Mouse (Mus musculus) frontal cortex, postnatal 36 days (tissue): ENCODE data around the gene Wtap.
A peak's percentile ranks its signal among the peaks of the same experiment; 100 is the strongest.
"Not testable (repeated sequence)": the region's sequence is repeated elsewhere in the genome, so short reads cannot be mapped to it uniquely, and the experiment has no call there.

ENCODE experiments used
- DNase-seq, 2 experiments: peaks; one replicate each; pipeline ENCODE4 v3.0.0; 2022; ENCODE audit warnings: low spot score in 2 of 2

The Wtap gene

GRCm38 (mm10) chr17:12994069-12994468 is at the start of gene Wtap:
Gene Wtap (minus strand): TSS chr17:12994169.
- no peak for DNase-seq

DNA sequence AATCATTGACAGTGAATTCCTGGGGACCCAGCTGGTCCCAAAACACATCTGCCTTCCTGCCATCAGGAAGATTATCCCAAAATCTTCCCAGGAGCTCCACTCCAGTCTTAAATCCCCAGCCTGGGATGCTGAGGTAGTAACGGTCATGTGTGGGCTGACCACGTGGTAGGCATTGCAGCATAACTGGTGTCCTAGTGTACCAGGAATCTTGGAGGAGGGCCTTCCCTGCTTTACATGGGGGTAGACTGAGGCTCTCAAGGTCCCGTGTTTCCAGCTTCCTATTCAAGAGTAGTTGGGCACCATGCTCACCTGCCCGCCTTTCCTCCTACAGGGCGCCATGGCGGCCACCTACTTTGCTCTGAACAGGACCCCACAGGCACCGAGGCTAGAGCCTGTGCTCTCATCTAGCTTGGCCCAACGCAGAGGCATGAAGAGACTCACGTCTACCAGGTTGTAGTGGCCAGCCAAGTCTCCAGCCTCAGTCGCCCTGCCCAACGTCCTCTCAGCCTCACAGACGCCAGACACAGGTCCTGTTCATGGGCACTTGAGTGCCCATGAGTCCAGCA is 42.7 kb upstream of the Wtap start:
- not testable (repeated sequence) for DNase-seq

DNA sequence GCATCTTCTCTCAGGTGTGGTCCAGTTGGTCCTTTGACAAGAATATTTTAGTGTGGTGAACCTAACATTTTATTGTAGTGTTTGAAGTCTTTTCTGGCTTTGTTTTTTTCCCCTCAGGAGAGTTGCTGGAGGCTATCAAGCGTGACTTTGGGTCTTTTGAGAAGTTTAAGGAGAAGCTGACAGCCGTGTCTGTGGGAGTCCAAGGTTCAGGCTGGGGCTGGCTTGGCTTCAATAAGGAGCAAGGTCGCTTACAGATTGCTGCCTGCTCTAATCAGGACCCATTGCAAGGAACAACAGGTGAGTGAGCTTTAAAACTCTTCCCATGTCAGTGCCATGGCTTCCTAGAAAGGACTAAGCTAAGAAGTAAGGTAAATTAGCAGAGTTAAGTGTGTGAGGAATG is 19.3 kb upstream of the Wtap start:
- DNase-seq: no peak

- DNase-seq: peak; percentile 19 to 44
These were observed 15.9 kb upstream of the Wtap start for GRCm38 (mm10) chr17:13009887-13010286.

GRCm38 (mm10) chr17:13008528-13008927 is 14.6 kb upstream of the Wtap start:
- no peak for DNase-seq

GRCm38 (mm10) chr17:13007730-13008425 is 13.9 kb upstream of the Wtap start:
- peak; percentile 98 to 99 for DNase-seq

DNA sequence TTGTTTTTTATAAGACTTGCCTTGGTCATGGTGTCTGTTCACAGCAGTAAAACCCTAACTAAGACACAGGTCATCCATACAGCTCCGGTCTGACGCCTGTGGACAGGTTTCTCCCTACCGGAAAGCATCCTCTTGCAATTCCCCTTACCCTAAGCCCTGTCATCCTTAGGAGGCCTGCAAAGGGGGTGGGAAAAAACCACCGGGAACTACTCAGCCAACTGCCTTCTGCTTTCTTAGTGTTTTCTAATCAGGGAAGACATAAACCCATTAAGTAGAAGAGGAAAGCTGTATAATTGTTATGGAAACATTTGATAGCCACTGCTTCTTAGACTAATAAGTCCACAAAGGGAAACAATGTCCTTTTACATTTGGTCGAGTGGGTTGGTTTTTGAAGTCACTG is 13.0 kb upstream of the Wtap start:
- no peak for DNase-seq

DNA sequence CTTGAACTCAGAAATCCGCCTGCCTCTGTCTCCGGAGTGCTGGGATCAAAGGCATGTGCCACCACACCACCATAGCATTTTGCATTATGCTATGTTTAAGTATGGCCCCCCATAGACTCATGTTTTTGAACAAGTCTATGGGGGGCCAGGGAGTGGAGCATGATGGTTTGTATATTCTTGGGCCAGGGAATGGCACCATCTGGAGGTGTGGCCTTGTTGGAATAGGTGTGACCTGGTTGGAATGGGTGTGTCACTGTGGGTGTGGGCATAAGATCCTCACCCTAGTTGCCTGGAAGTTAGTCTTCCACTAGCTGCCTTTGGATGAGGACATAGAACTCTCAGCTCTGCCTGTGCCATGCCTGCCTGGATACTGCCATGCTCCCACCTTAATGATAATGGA is 12.6 kb upstream of the Wtap start, which contains the start of gene Sod2:
Sod2 (plus strand) TSS at position 301 of the 400 bp plus-strand sequence.
- not testable (repeated sequence) for DNase-seq

DNA sequence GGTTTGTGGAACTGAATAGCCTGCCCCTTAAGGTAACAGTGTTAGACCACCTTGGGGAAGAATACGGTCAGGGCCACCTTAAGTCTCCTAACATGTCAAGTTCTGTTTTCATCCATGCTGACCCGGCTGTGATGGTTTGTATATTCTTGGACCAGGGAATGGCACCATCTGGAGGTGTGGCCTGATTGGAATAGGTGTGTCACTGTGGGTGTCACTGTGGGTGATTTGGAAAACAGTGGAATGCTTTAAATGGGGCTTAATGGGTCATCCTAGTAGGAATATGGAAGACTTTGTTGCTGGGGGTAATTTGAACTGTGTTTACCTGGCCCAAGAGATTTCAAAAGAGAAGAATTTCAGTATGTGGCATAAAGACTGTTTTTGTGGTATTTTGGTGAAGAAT is 10.5 kb upstream of the Wtap start:
- not testable (repeated sequence) for DNase-seq

DNA sequence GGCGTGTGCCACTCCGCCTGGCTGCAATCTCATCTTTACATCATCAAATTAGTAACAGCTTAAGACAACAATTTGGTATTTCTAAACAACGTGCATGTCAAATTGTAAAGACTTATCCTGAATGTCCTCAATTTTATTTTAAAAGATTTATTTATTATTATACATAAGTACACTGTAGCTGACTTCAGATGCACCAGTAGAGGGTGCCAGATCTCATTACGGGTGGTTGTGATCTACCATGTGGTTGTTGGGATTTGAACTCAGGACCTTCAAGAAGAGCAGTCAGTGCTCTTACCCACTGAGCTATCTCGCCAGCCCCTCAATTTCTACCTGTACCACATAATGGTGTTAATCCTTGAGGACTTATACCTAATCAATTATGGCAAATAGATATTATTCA is 8.3 kb upstream of the Wtap start:
- DNase-seq: not testable (repeated sequence)

- DNase-seq: no peak
These were observed 5.1 kb upstream of the Wtap start for GRCm38 (mm10) chr17:12999069-12999468.

GRCm38 (mm10) chr17:12997890-12998289 is 3.9 kb upstream of the Wtap start:
- no peak for DNase-seq

DNA sequence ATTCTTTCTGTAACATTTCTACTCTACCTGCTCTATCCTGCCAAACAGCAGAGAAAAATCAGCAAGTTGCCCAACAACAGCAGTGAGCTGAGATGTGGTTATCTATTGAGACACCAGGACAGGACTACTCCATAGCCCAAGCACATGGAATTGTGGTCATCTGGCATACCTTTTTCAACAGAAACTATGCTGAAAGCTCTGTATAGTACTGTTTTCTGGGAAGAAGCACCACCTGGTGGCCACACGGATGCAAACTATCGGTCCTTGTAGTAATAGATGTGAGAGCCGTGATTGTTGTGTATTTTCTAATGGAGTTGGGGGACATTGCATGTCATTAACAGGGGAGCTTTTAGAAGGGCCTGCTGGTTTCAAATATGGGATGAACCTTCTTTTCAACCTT is 2.4 kb upstream of the Wtap start:
- peak; percentile 43 to 67 for DNase-seq

GRCm38 (mm10) chr17:12992470-12992991 is 1.4 kb downstream of the Wtap start:
- DNase-seq: peak; percentile 93 to 95

DNA sequence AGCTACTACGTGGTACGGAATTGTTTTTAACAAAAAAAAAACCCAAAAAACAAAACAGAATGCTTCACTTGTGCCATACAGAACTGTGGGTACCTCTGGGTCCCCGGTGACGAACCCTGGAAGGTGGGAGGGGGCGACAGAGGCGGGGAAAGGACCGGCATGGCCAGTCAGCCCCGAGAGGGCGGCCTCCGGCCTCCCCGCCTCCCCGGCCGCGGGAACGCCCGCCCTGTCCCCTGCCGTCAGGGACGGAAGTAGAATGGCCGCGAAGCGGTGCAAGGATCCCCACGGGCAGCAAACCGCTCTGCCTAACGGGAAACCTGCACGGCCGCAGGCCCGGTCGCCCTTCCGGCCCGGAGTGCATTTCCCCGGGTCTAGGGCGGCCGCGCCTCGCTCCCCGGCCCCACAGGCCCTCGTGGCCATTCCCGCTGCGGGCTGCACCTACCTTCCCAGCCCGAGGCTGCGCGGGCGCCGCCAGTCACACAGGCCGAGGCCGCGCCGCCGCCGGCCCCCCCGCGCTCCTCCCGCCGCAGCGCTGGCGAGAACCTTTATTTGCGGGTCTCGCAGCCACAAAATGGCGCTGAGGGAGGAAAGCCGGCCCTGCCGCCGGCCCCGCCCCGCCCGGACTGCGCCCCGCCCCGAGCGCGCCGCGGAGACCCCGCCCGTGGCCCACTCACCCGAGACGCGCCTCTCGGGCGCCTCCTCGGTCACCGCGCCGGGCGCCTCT is 2.2 kb downstream of the Wtap start:
- peak; percentile 87 to 89 for DNase-seq

DNA sequence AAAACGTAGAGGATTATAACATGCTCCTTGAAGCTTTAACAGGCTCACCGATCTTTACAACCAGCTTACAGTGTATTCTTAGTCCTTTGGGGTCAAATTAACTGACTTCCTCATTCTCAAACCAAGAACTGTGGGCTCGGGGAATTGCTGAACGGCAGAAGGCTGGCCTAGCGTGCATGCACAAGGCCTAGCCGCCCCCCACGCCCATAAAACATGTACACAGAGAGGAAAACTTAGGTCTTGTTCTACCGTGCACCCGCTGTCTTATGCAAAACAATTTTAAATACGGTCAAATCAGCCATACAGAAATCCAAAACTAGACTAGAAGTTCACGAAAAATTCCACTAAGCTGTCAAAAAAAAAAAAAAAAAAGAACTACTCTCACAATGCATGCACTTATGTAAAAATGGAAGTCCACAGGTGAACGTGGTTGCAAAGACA is 2.8 kb downstream of the Wtap start:
- DNase-seq: no peak

- DNase-seq: no peak
These were observed 3.3 kb downstream of the Wtap start for GRCm38 (mm10) chr17:12990567-12991145.

GRCm38 (mm10) chr17:12988096-12988495 is 5.9 kb downstream of the Wtap start:
- not testable (repeated sequence) for DNase-seq

DNA sequence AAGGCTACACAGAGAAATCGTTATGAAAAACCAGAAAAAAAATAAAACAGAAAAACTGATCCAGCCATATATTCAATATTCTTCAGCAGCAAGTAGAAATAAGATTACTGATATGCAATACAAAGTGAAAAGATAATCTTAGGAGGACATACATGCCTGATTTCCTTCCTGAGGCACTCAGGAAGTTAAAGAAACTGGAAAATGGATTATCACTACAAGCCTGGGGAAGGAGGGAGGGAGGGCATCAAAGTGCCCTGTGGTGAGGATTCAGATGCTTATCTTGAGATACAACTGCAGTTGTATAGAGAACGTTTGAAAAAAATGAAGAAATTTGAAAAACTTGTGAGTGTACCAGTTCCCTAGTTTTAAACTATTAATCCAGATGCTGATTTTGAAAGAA is 10.0 kb downstream of the Wtap start:
- DNase-seq: no peak

DNA sequence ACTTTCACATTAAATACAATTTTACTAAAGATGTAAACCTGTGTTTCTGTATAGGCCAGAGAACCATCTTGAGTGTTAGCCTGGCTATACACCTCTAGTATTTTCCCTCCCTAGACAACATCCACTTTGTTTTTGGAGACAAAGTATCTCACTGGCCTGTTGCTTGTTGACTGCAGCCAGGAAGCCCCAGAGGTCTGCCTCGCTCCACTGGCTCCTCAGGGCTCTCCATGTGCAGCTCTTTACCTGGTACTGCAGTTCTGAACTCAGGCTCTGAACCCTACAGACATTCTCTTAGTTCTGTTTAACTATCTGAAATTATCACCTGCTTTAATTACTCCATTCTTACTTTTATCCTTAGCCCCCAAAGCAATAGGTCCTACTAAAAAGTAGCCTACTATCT is 15.4 kb downstream of the Wtap start:
- no peak for DNase-seq

- no peak for DNase-seq
These were observed 20.1 kb downstream of the Wtap start for GRCm38 (mm10) chr17:12973851-12974250.

GRCm38 (mm10) chr17:12967173-12967572 is 26.8 kb downstream of the Wtap start:
- DNase-seq: no peak
